Mouse (Mus musculus) heart, adult 9 months (tissue): ENCODE data around the gene Id3.
A peak's percentile ranks its signal among the peaks of the same experiment; 100 is the strongest.
"Not testable (repeated sequence)": the region's sequence is repeated elsewhere in the genome, so short reads cannot be mapped to it uniquely, and the experiment has no call there.

ENCODE experiments used
- DNase-seq, 2 experiments: peaks; one replicate each; pipeline ENCODE4 v3.0.0; 2022; ENCODE audit warnings: low spot score in 2 of 2

Id3 gene

DNA sequence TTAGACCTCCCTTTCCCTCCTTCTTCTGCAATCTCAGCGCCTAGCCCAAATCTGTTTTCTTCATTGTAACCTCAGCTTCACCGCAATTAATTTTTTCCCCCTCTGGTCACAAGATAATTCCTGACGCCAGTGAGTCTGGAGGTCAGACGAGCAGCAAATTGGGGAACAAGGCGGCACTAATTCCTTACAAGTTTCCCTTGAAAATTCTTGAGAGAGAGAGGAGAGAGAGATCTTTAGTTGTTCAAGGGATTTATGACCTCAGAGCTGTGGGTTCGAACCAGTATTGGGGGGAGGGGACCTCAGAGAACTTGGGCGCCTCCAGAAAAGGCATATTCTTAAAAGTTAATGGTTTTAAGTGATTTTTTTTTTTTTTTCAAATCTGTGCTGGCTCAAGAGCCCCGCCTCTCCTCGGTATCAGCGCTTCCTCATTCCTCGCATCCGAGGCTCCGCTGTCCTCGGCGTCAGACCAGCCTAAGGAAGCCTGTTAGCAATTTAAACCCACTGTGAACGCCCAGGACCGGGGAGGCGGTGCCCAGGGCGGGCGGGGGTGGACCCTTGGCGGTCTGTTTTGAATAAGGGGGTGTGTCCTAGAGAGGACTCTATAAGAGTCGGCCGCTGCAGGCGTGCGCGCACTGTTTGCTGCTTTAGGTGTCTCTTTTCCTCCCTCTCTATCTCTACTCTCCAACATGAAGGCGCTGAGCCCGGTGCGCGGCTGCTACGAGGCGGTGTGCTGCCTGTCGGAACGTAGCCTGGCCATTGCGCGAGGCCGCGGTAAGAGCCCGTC is at the start of gene Id3:
Gene Id3 (plus strand): TSS at position 305 of the 784 bp plus-strand sequence.
- DNase-seq = peak; percentile 98

DNA sequence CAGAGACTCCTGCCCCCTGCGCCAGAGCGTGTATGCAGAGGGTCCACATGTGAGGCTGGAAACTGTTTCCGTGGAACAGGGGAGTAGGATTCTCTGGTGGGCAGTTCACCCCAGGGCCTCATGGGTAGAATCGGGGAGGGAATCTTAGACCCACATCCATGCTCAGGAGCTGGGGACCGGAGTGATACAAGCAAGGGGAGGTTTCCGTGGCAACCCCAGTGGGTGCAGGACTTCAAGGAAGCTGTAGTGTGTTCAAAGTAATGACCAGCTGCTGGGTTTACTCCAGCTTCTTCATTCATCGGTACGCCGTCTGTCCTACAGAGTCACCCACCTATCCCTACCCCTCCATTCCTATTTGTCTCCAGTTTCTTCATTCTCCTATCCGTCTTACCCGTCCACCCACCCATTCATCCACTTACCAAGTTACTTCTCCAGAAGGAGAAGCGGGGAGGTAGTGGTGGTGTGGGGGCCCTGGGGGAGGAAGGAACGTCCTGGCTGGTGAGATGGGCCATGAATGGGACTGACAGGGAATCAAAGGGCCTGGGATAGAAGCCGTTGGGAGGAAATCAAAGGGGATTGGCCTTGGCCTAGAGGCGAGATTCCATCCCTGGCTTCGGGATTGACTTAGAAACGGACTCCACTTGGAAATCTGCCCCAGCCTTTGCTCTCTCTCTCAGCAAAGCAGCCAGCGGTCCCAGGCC is 48.6 kb upstream of the Id3 start:
- DNase-seq = no peak

- no peak for DNase-seq
Observed at GRCm38 (mm10) chr4:136095490-136096105, 47.7 kb upstream of the Id3 start.

GRCm38 (mm10) chr4:136096446-136097113 is 46.7 kb upstream of the Id3 start:
- no peak for DNase-seq

- DNase-seq = no peak
Observed at GRCm38 (mm10) chr4:136098446-136098845, 44.9 kb upstream of the Id3 start.

- no peak for DNase-seq
Observed at GRCm38 (mm10) chr4:136100396-136101070, 42.8 kb upstream of the Id3 start.

DNA sequence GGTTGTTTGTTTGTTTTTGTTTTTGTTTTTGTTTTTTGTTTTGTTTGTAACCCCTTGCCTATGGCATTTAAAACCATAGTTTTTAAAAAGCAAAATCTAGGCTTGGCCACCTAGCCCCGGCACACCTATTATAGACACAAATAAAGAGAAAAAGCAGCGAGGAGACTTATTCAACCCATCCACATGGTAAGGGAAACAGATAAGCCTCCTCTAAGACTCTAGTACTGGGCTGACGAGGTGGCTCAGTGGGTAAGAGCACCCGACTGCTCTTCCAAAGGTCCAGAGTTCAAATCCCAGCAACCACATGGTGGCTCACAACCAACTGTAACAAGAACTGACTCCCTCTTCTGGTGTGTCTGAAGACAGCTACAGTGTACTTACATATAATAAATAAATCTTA is 41.5 kb upstream of the Id3 start:
- not testable (repeated sequence) for DNase-seq

GRCm38 (mm10) chr4:136104590-136105337 is 38.5 kb upstream of the Id3 start:
- DNase-seq = peak; percentile 59 to 66

DNA sequence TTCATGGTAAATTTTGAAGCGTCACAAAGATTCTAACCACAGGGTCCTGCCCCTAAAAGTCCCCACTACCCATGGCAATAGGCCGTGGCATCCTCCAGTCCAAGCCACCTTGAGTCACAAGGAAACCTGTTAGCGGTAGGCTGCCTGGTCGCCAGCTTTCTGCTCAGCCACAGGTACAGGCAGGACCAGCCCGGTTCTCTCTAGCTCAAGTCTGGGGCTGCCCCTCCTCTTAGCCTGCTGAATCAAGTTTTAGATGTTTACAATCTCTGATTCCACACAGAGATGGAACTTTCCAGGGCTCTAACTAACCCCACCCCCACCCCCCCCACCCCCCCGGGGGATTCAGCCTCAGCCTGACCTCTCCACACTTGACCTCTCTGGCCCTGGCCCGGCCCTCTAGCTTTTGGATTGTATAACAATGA is 36.4 kb upstream of the Id3 start:
- DNase-seq = no peak

DNA sequence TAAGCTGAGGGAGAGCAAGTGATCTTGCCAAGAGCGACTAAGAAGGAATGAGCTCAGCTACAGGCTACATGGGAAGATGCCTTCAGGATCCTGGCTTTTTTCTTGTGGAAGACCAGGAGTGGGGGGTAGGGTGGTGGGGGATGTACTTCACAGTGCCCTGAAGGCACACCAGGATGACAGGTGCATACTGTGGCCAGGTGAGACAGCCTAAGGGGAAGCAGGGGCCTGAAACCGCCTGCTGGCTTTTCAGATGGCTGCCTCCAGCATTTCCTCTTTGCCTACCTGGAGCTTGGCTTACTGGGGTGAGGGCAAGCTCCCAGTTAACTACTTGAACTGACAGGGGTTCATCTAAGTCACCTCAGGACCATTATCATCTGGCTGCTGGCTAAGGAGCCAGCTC is 34.1 kb upstream of the Id3 start:
- no peak for DNase-seq

GRCm38 (mm10) chr4:136109941-136110900 is 33.1 kb upstream of the Id3 start:
- no peak for DNase-seq

DNA sequence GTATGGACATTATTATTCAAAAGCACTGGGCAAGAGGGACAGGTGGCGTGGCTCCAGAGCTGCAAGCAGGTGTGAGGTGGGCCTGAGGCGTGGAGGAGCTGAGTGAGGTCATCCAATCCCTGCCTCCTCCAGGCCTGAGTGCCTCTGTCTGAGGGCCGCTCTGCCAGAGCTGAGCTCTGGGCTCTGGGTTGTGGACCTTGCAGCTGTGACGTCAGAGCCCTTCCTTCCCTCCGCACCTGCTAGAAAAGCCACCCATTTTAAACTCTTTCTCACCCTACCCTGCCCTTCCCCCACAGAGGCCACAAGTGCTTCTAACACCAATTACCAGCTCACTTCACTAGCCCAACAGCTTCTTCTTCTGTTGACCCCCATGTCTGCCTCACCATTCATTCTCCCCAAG is 31.0 kb upstream of the Id3 start:
- no peak for DNase-seq

DNA sequence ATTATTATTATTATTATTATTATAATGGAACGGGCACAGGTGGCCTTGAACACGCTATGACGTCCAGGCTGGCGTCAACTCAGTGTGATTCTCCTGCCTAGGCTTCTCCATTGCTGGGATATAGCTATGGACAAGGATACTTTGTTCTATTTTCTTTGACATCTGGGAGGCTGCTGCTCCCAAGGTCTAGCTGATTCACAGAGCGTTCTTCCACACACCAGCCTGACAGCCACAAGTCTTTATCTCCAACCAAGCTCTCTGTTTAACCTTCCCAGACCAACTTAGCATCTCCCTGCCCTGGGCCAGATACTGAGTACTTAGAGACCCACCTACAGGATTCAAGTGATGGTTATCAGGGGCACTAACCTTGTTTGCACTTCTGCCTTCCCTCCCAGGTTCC is 28.6 kb upstream of the Id3 start:
- no peak for DNase-seq

- DNase-seq = peak; percentile 81 to 84
Observed at GRCm38 (mm10) chr4:136117022-136117421, 26.3 kb upstream of the Id3 start.

DNA sequence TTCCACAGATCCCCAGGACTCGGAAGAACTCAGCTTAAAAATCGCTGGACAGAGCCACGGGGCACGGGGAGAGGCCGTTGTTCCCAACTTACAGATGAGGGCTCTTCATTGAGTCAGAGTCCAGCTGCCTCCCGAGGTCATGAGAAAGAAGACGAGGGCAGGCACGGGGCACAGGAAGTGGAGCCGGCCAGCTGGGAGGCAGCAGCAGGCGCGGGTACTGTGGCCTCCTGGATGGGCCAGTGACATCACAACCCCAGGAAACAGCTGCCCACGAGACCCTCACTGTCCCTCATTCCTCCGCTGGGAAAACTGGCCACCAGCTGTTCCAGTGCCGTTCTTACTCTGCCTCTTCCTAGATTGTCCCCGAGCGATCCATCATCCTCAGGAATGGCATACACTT is 23.3 kb upstream of the Id3 start:
- DNase-seq = no peak

DNA sequence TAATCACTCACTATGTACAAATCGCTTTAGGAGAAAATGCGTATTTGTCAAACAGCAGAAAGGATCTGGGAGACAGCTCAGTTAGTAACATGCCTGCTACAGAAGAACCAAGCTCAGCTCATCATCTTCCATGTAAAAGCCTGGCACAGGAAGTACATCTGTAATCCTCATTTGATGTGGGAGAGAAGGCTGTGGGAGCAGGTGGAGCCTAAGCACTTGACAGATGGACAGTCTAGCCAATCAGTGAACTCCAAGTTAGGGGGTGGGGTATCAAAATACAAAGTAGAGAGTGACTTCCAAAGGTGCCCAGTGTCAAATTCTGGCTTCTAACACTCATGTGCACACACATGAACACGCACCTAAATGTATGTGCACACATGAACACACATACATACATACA is 22.1 kb upstream of the Id3 start:
- no peak for DNase-seq

- DNase-seq = no peak
Observed at GRCm38 (mm10) chr4:136121844-136122468, 21.3 kb upstream of the Id3 start.

GRCm38 (mm10) chr4:136123111-136123791 is 20.0 kb upstream of the Id3 start:
- peak in 1 of 2 experiments; percentile 62 for DNase-seq

GRCm38 (mm10) chr4:136123792-136124161 is 19.5 kb upstream of the Id3 start:
- no peak for DNase-seq
